Mouse (Mus musculus): ENCODE measurements around the gene Gm20388.

- TF ChIP-seq CTCF (IDR thresholded peaks at IDR 0.05; ENCODE audit: low read depth, low read length) (no peak), EP300 (IDR thresholded peaks at IDR 0.05; ENCODE audit: insufficient read depth, low read depth, low read length) (no peak), POLR2A (IDR thresholded peaks at IDR 0.05; ENCODE audit: insufficient read depth, low read length) (no peak)
Measured at GRCm38 (mm10) chr8:124393013-124393412, 4482.4 kb downstream of the Gm20388 start.

All from ES-Bruce4 (cell line).